Mouse (Mus musculus): Measurements from ENCODE around the gene Ankrd27.

DNA sequence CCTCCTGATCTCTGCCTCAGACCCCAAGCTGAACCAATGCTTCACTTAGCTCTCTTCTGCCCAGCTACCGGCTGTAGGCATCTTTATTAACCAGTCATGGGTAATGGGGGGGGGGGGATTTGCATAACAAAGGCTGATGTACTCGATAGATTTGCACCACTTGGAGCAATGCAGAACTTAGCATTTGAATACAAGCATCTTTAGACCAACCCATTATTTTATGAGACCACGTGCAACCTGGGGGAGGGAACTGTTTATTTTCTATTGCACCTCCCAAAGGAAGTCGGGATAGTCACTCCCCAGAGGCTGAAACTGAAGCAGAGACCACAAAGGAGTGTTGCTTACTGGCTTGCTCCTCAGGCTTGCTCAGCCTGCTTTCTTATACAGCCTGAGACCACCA, 31.5 kb downstream of the Ankrd27 start:
- TF ChIP-seq CTCF (IDR thresholded peaks at IDR 0.05; ENCODE audit: low read depth, low read length) (no peak), TAL1 (conservative IDR thresholded peaks at IDR 0.05; ENCODE audit: low read depth, low read length) (no peak), GATA1 (IDR thresholded peaks at IDR 0.05; ENCODE audit: borderline replicate concordance, low read length) (no peak)
